In the genomic region with DNA sequence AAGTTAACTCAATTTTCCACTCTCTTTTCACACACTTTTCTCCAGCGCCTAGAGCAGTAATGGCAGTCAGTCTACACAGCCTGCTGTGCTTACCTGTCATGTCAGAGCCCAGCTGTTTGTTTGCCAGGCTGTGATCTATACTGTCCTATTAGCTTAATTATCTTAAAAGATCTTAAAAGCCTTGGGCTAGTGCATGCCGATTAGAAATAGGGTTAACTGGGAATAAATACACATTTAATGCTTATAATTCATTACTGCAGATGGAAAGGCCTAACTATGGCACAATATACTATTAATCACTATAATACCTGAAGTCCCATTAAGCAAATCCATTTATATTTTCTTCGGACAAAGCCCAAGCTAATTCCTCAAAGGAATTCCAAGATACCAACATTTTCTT, we compare ENCODE assay signal across 17 mouse cellular contexts.
"Had no signal": no experiment of that assay in that cellular context is flagged by ENCODE, and none has a peak within 500 bp of the region (broad histone marks: within the 10 kb centered on the region; RNA-seq: fewer than 3 reads in every experiment).

No protein-coding gene starts in this region.

- DNase-seq: cerebellum, adult 8-10 months; cerebellum, adult 9-10 months; cerebellum, adult 9-11 months; cerebellum, postnatal 10 days; cerebellum, postnatal 14 days; cerebellum, postnatal 25 days; cerebellum, postnatal 36 days; embryo, embryonic 11 days; forebrain, postnatal 0 days; gastrocnemius, adult 2 months; gastrocnemius, postnatal 10 days; gastrocnemius, postnatal 14 days; gastrocnemius, postnatal 25 days; gastrocnemius, postnatal 36 days; heart, adult 11 months; heart, adult 18-20 months; heart, adult 2 months had no signal
